Mouse (Mus musculus): ENCODE measurements around the gene Syn3. TPM values are rescaled to one million over a fixed set of nuclear protein-coding genes. Genes with fewer than 3 reads are reported as not detected.

The Syn3 gene
- polyA plus RNA-seq, 1 experiment from 2014 or later, result 3.7 TPM

DNA sequence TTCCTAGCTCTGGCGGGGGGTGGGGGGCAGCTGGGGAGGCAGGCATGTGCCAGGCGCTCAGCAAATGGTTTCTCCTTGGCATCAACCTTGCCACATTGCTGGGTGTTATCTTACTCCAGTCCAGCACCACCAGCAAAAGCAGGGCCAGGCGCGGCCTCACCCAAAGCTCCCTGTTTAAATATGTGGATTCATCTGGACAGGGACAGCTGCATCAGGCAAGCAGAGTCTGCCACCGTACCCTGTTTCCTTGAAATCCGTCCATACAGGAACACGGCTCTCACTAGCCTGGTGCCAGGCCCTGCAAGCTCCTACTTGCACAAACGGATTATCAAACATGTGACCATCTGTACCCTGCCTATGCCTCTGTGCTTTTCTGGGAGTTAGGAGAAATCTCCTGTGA lies 177.5 kb downstream of the Syn3 start:
- Histone ChIP-seq H3K4me1 (replicated peaks; ENCODE audit: control insufficient read depth, insufficient read depth, low read length) (no peaks in the 10 kb centered on the region), H3K36me3 (ENCODE audit: control insufficient read depth, insufficient read depth, low read length) (no peaks in the 10 kb centered on the region), H3K27me3 (replicated peaks; ENCODE audit: control insufficient read depth, insufficient read depth, low read length) (no peaks in the 10 kb centered on the region), H3K27ac (ENCODE audit: low read depth) (no peak overlapping the region), H3K9ac (ENCODE audit: low read length) (no peak overlapping the region), H3K4me3 (ENCODE audit: low read depth, low read length) (no peak overlapping the region), H3K4me2 (ENCODE audit: low read length) (no peak overlapping the region), H3K9me3 (ENCODE audit: control insufficient read depth, low read length) (no peaks in the 10 kb centered on the region)
- no peak for DNase-seq (ENCODE audit: low spot score)
- WGBS, result 78% methylated on average over 8 of the region's 8 CpGs
- ATAC-seq (replicated peaks; ENCODE audit: low FRiP score, low TSS enrichment, low read depth), result no peak

DNA sequence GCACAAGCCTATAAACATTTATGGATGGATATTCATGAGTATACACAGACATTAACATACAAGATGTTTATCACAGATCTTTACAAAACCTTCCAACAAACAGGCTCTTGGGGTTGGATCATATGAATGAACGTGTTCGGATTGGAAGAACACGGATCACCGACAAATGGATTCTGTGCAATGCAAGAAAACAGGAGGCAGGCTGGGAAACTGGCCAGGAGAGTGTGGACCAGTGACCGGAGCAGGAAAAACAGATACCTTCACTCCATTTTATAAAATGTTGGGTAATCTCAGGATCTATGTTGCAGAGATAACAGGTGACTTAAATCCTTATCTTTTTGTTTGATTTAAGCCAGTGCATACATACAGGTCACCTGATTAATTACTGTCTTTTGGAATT lies 178.5 kb downstream of the Syn3 start:
- 80% methylated on average over 5 of the region's 5 CpGs for WGBS
- Histone ChIP-seq H3K27ac (ENCODE audit: low read depth) (no peak overlapping the region), H3K36me3 (ENCODE audit: control insufficient read depth, insufficient read depth, low read length) (no peaks in the 10 kb centered on the region), H3K4me3 (ENCODE audit: low read depth, low read length) (no peak overlapping the region), H3K9me3 (ENCODE audit: control insufficient read depth, low read length) (no peaks in the 10 kb centered on the region), H3K4me1 (replicated peaks; ENCODE audit: control insufficient read depth, insufficient read depth, low read length) (no peaks in the 10 kb centered on the region), H3K27me3 (replicated peaks; ENCODE audit: control insufficient read depth, insufficient read depth, low read length) (no peaks in the 10 kb centered on the region), H3K9ac (ENCODE audit: low read length) (no peak overlapping the region), H3K4me2 (ENCODE audit: low read length) (no peak overlapping the region)
- DNase-seq (ENCODE audit: low spot score) (no peak), ATAC-seq (replicated peaks; ENCODE audit: low FRiP score, low TSS enrichment, low read depth) (no peak)

DNA sequence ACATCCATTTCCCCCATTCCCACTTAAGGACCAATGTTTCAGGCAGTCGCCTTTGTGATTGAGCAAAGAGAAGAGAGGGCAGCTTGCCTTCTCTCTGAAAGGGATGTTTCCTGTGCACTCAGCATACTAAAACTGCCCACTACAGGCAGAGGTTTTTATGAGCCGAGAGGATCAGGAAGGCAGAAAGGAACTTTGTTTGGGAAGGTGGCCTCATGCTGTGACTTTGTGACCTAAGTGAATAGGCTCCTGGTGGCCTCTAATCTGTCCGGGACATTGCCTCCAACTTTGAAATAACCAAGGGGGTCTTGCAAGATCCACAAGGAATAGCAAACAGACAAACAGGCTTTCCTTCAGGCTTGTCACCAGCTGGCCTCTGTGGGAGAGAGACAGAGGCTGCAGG lies 179.2 kb downstream of the Syn3 start:
- no peak for ATAC-seq (replicated peaks; ENCODE audit: low FRiP score, low TSS enrichment, low read depth)

DNA sequence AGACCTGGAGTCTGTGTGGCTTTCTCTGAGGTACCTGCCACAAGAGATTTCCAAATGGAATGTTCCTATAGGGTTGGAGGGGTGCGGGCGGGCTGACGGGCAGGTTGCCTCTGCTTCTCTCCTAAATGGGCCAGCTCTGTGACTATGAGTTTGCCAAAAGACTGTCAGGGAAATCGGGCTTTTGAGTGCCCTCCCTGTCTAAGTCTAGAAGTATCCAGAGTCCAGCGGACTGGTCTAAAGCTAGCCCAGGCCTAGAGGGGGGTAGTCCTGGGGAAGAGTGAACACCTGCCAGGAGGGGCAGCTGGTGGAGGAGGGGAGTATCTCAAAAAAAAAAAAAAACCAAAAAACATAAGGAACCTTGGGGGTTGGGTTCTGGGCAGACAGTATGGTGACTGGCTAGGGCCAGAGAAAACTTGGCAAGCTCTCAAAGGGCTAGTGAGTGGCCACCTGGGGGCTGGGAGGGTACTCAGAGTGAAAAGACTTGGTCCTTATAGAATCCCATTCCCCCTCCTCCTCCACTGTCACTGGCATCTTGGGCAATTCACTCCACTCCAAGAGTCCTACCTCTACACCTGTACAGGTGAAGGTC lies 180.1 kb downstream of the Syn3 start:
- H3K36me3 ChIP-seq (ENCODE audit: control insufficient read depth, insufficient read depth, low read length), result no peaks in the 10 kb centered on the region
- H3K9me3 ChIP-seq (ENCODE audit: control insufficient read depth, low read length), result no peaks in the 10 kb centered on the region
- H3K27me3 ChIP-seq (replicated peaks; ENCODE audit: control insufficient read depth, insufficient read depth, low read length), result no peaks in the 10 kb centered on the region
- H3K9ac ChIP-seq (ENCODE audit: low read length), result no peak overlapping the region
- DNase-seq (ENCODE audit: low spot score) (no peak), ATAC-seq (replicated peaks; ENCODE audit: low FRiP score, low TSS enrichment, low read depth) (no peak)
- no peak overlapping the region for H3K4me3 ChIP-seq (ENCODE audit: low read depth, low read length)
- H3K4me2 ChIP-seq (ENCODE audit: low read length), result no peak overlapping the region
- no peak overlapping the region for H3K27ac ChIP-seq (ENCODE audit: low read depth)
- 97% methylated on average over 5 of the region's 5 CpGs for WGBS
- H3K4me1 ChIP-seq (replicated peaks; ENCODE audit: control insufficient read depth, insufficient read depth, low read length), result no peaks in the 10 kb centered on the region

More for the DNA sequence above, 179.2 kb downstream of the Syn3 start:
- Histone ChIP-seq H3K27me3 (replicated peaks; ENCODE audit: control insufficient read depth, insufficient read depth, low read length) (no peaks in the 10 kb centered on the region), H3K9ac (ENCODE audit: low read length) (no peak overlapping the region), H3K4me3 (ENCODE audit: low read depth, low read length) (no peak overlapping the region), H3K4me1 (replicated peaks; ENCODE audit: control insufficient read depth, insufficient read depth, low read length) (no peaks in the 10 kb centered on the region), H3K4me2 (ENCODE audit: low read length) (no peak overlapping the region), H3K36me3 (ENCODE audit: control insufficient read depth, insufficient read depth, low read length) (no peaks in the 10 kb centered on the region), H3K27ac (ENCODE audit: low read depth) (no peak overlapping the region), H3K9me3 (ENCODE audit: control insufficient read depth, low read length) (no peaks in the 10 kb centered on the region)
- no peak for DNase-seq (ENCODE audit: low spot score)
- WGBS, result 48% methylated on average over 3 of the region's 3 CpGs

DNA sequence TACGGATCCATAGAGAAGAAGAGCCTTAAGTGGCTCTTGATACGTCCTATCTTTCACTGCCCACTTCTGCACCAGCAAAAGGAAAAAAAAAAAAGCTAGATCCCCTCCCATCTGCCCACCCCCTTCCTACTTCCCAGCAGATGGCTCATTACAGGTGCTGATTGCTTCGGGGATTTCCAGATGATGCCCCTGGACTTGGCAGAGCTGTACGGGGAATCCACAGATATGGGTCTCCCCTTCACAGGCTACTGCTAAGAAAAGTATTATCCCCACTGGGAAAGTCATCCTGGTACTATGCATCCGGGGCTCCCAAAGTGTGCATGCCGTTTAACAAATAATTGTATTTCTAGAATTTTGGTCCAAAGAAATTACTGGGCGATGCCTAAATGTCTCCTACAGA lies 181.1 kb downstream of the Syn3 start:
- no peaks in the 10 kb centered on the region for H3K4me1 ChIP-seq (replicated peaks; ENCODE audit: control insufficient read depth, insufficient read depth, low read length)
- no peak overlapping the region for H3K27ac ChIP-seq (ENCODE audit: low read depth)
- H3K36me3 ChIP-seq (ENCODE audit: control insufficient read depth, insufficient read depth, low read length), result no peaks in the 10 kb centered on the region
- DNase-seq (ENCODE audit: low spot score) (no peak), ATAC-seq (replicated peaks; ENCODE audit: low FRiP score, low TSS enrichment, low read depth) (no peak)
- no peaks in the 10 kb centered on the region for H3K9me3 ChIP-seq (ENCODE audit: control insufficient read depth, low read length)
- WGBS, result 86% methylated on average over 7 of the region's 7 CpGs
- H3K9ac ChIP-seq (ENCODE audit: low read length), result no peak overlapping the region
- no peak overlapping the region for H3K4me2 ChIP-seq (ENCODE audit: low read length)
- no peak overlapping the region for H3K4me3 ChIP-seq (ENCODE audit: low read depth, low read length)
- no peaks in the 10 kb centered on the region for H3K27me3 ChIP-seq (replicated peaks; ENCODE audit: control insufficient read depth, insufficient read depth, low read length)

DNA sequence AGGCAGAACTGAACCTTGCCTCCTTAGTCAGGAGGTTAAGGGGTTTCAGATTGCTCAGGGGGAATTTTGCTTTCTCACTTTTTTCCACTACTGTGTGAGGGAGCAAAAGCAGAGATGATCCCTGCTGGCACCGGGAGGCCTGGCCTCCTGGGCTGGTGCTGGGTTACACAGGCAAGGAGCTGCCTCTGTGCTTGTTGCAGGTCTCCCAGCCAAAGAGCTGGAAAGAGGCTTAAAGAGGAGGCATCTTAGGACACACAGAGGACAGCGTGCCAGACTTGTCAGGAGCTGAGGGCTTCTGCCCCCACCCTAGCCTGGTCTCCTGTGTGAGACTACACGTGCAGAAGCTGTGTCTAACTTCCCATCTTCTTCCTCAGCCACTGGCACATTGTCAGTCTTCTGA lies 183.2 kb downstream of the Syn3 start:
- no peaks in the 10 kb centered on the region for H3K4me1 ChIP-seq (replicated peaks; ENCODE audit: control insufficient read depth, insufficient read depth, low read length)
- H3K4me3 ChIP-seq (ENCODE audit: low read depth, low read length), result no peak overlapping the region
- H3K36me3 ChIP-seq (ENCODE audit: control insufficient read depth, insufficient read depth, low read length), result peaks cover 2% of the 10 kb centered on the region; the same call in 1 of the 2 replicates
- H3K4me2 ChIP-seq (ENCODE audit: low read length), result no peak overlapping the region
- ATAC-seq (replicated peaks; ENCODE audit: low FRiP score, low TSS enrichment, low read depth), result no peak
- no peaks in the 10 kb centered on the region for H3K9me3 ChIP-seq (ENCODE audit: control insufficient read depth, low read length)
- no peaks in the 10 kb centered on the region for H3K27me3 ChIP-seq (replicated peaks; ENCODE audit: control insufficient read depth, insufficient read depth, low read length)
- WGBS, result 59% methylated on average over 3 of the region's 3 CpGs
- H3K9ac ChIP-seq (ENCODE audit: low read length), result no peak overlapping the region
- no peak for DNase-seq (ENCODE audit: low spot score)
- H3K27ac ChIP-seq (ENCODE audit: low read depth), result no peak overlapping the region

DNA sequence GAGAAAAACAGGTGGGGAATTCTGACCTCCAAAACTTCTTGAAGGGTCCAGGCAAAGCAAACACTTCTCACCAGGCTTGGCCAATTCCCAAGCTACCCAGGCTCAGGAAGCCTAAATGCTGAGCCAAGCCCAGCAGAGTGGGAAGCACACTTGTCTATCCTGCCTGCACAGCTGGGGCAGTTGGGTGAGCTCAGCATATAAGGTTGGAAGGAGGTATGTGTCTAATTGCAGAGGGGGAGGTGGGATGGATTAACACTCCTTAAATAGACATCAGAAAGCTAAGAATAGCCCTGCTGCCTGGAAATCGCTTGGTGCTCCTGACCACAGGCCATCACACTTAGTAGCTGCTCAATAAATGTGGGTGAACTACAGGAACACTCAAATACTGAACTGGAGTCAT lies 185.2 kb downstream of the Syn3 start:
- no peak overlapping the region for H3K9ac ChIP-seq (ENCODE audit: low read length)
- DNase-seq (ENCODE audit: low spot score) (no peak), ATAC-seq (replicated peaks; ENCODE audit: low FRiP score, low TSS enrichment, low read depth) (no peak)
- H3K4me2 ChIP-seq (ENCODE audit: low read length), result no peak overlapping the region
- H3K36me3 ChIP-seq (ENCODE audit: control insufficient read depth, insufficient read depth, low read length), result peaks cover 2% of the 10 kb centered on the region; the same call in 1 of the 2 replicates
- no peaks in the 10 kb centered on the region for H3K9me3 ChIP-seq (ENCODE audit: control insufficient read depth, low read length)
- no peak overlapping the region for H3K4me3 ChIP-seq (ENCODE audit: low read depth, low read length)
- no peaks in the 10 kb centered on the region for H3K4me1 ChIP-seq (replicated peaks; ENCODE audit: control insufficient read depth, insufficient read depth, low read length)
- 58% methylated on average over 1 of the region's 1 CpGs for WGBS
- H3K27me3 ChIP-seq (replicated peaks; ENCODE audit: control insufficient read depth, insufficient read depth, low read length), result no peaks in the 10 kb centered on the region
- no peak overlapping the region for H3K27ac ChIP-seq (ENCODE audit: low read depth)

DNA sequence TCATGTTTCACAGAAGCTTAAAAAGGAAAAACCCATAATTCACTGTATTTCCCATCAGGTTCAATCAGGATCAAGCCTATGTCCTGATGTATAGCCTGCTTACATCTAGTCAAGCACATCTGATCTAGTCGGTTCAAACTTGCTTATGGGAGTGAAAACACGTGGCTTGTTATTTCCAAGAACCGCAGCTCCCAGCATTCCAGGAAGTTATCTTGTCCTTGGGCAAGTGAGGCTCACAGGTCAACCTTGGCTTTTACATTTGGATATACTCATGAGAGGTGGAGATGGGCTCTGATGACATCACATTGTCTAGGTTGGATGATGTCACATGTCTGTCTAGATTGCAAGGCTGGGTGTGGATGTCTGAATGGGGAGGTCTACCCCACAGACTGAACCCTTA lies 185.7 kb downstream of the Syn3 start:
- Histone ChIP-seq H3K4me2 (ENCODE audit: low read length) (no peak overlapping the region), H3K36me3 (ENCODE audit: control insufficient read depth, insufficient read depth, low read length) (peaks cover 4% of the 10 kb centered on the region), H3K4me3 (ENCODE audit: low read depth, low read length) (no peak overlapping the region), H3K4me1 (replicated peaks; ENCODE audit: control insufficient read depth, insufficient read depth, low read length) (no peaks in the 10 kb centered on the region), H3K9me3 (ENCODE audit: control insufficient read depth, low read length) (no peaks in the 10 kb centered on the region), H3K27ac (ENCODE audit: low read depth) (no peak overlapping the region), H3K27me3 (replicated peaks; ENCODE audit: control insufficient read depth, insufficient read depth, low read length) (no peaks in the 10 kb centered on the region), H3K9ac (ENCODE audit: low read length) (no peak overlapping the region)
- DNase-seq (ENCODE audit: low spot score), result no peak
- WGBS, result 83% methylated on average over 3 of the region's 3 CpGs
- ATAC-seq (replicated peaks; ENCODE audit: low FRiP score, low TSS enrichment, low read depth), result no peak

DNA sequence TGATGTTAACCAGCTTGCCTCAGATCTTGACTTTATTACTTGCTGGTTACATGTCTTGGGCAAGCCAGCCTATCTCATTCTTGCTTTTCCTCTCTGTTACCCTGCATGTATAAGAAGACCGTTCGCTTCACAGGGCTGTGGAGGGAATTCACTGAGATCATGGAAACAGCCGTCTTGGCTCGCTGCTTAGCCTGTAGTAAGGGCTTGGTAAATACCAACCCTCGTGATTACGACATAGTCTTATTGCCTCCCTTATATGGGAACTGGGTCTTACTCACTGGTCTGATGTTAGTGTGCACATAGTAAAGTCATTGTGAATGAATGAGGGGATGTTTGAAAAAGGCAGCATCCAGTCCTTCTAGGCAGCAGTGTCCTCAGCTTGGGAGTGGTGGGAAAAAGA lies 188.2 kb downstream of the Syn3 start:
- Histone ChIP-seq H3K4me3 (ENCODE audit: low read depth, low read length) (no peak overlapping the region), H3K4me1 (replicated peaks; ENCODE audit: control insufficient read depth, insufficient read depth, low read length) (no peaks in the 10 kb centered on the region), H3K27ac (ENCODE audit: low read depth) (peak overlapping the region; percentile 1; the same call in 1 of the 2 replicates), H3K9ac (ENCODE audit: low read length) (no peak overlapping the region), H3K4me2 (ENCODE audit: low read length) (no peak overlapping the region), H3K36me3 (ENCODE audit: control insufficient read depth, insufficient read depth, low read length) (peaks cover 20% of the 10 kb centered on the region), H3K9me3 (ENCODE audit: control insufficient read depth, low read length) (no peaks in the 10 kb centered on the region), H3K27me3 (replicated peaks; ENCODE audit: control insufficient read depth, insufficient read depth, low read length) (no peaks in the 10 kb centered on the region)
- WGBS, result 47% methylated on average over 6 of the region's 6 CpGs
- DNase-seq (ENCODE audit: low spot score) (no peak), ATAC-seq (replicated peaks; ENCODE audit: low FRiP score, low TSS enrichment, low read depth) (peak; percentile 66; the same call in 1 of the 2 replicates)
